Mouse (Mus musculus) embryonic facial prominence, embryonic 12.5 days (tissue): ENCODE data around the gene Krt87. TPM values are rescaled to one million over a fixed set of nuclear protein-coding genes. Genes with fewer than 3 reads are reported as not detected.

Experiments used
- ATAC-seq: fragments of 200-750 bp; cut with Nextera tagmentation; 2 replicates; pipeline ENCODE4 v1.8.0; 2017; ENCODE audit not compliant: insufficient number of reproducible peaks, insufficient read depth, low FRiP score, low TSS enrichment
- H3K27ac ChIP-seq: fragments of 300-500 bp; sonication (generic); 2 replicates; pipeline ENCODE4 v1.5.1; 2016; ENCODE audit warnings: mild to moderate bottlenecking
- H3K27me3 ChIP-seq: fragments of 300-500 bp; sonication (generic); 2 replicates; pipeline ENCODE4 v1.6.1; 2016; ENCODE audit warnings: mild to moderate bottlenecking, moderate library complexity
- H3K36me3 ChIP-seq: fragments of 300-500 bp; sonication (generic); 2 replicates; pipeline ENCODE4 v1.6.1; 2016; ENCODE audit warnings: mild to moderate bottlenecking
- H3K4me1 ChIP-seq: fragments of 300-500 bp; sonication (generic); 2 replicates; pipeline ENCODE4 v1.6.1; 2016
- H3K4me2 ChIP-seq: fragments of 300-500 bp; sonication (generic); replicated peaks from 2 replicates; pipeline ENCODE4 v1.6.1; 2016; ENCODE audit warnings: mild to moderate bottlenecking, moderate library complexity
- H3K4me3 ChIP-seq: fragments of 300-500 bp; sonication (generic); 2 replicates; pipeline ENCODE4 v1.5.1; 2016; ENCODE audit warnings: mild to moderate bottlenecking
- H3K9ac ChIP-seq: fragments of 300-500 bp; sonication (generic); 2 replicates; pipeline ENCODE4 v1.6.1; 2016; ENCODE audit warnings: mild to moderate bottlenecking, moderate library complexity
- H3K9me3 ChIP-seq: fragments of 300-500 bp; sonication (generic); 2 replicates; pipeline ENCODE4 v1.6.1; 2016; ENCODE audit warnings: mild to moderate bottlenecking, moderate library complexity
- WGBS: fragments of 180-500 bp; shearing (Covaris S2); methylation state at CpG from one replicate; pipeline ENCODE4 v1.1.7; 2016; 5-methylcytosine and 5-hydroxymethylcytosine counted together
- polyA plus RNA-seq: library from polyadenylated mRNA; unstranded; fragments of >200 nt; fragmentation: Nextera tagmentation; extraction: Ambion mirVana; gene quantifications from 2 replicates; pipeline ENCODE4 v1.2.1, GENCODE M21; 2016

Krt87 gene
- polyA plus RNA-seq, 1 experiment from 2014 or later: 0.54 TPM

DNA sequence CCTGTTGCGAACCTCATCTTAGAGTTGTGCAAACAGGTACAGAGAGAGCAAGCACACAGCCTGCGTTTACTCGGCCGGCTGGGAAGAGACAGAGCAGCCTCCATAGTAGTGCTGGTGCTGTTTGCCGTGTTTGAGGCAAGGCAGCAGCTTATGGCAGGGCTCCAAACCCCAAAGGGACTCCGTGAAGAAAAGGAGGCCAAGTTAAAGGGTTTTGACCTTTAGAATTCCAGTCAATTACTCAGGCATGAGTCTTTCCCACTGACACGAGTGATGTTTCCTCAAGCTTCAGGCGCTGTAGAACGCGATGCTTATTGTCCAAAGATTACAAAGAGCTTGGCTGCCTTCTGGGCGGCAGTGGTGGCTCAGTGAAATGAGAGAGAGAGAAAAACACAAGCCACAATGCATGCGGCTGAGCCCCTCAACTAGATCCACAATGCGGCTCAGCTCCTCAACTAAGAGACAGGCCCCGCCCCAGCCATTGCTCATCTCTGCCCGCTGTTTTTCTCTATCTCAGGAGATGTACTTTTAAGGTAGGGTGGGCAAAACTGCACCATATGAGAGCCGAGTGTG is 19.8 kb upstream of the Krt87 start:
- Histone ChIP-seq H3K27me3 (no peaks in the 10 kb centered on the region), H3K4me2 (no peak overlapping the region), H3K4me3 (no peak overlapping the region), H3K36me3 (no peaks in the 10 kb centered on the region), H3K27ac (no peak overlapping the region), H3K4me1 (no peaks in the 10 kb centered on the region), H3K9me3 (no peaks in the 10 kb centered on the region), H3K9ac (no peak overlapping the region)
- WGBS: 57% methylated on average over 16 of the region's 16 CpGs
- no peak for ATAC-seq

DNA sequence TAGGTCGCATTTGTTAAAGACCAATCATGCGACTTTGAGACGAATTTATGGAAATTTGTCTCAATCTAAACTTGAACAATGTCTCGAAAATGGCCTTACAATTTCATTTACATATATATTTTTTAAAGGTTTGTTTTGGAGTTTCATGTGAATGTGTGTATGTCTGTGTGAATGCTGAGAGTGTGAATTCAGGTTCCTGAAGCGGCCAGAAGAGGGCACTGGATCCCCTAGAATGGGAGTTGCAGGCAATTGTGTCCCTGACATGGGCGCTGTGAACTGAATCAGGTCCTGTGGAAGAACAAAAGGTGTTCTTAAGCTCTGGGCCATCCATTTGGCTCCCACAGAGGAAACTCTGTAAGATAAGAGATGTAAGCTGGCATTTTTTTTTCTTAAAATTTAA is 17.3 kb upstream of the Krt87 start:
- no peak overlapping the region for H3K27ac ChIP-seq
- 85% methylated on average over 6 of the region's 6 CpGs for WGBS
- no peak overlapping the region for H3K4me2 ChIP-seq
- ATAC-seq: no peak
- no peak overlapping the region for H3K4me3 ChIP-seq
- H3K36me3 ChIP-seq: no peaks in the 10 kb centered on the region
- no peak overlapping the region for H3K9ac ChIP-seq
- no peaks in the 10 kb centered on the region for H3K9me3 ChIP-seq
- no peaks in the 10 kb centered on the region for H3K27me3 ChIP-seq
- no peaks in the 10 kb centered on the region for H3K4me1 ChIP-seq

DNA sequence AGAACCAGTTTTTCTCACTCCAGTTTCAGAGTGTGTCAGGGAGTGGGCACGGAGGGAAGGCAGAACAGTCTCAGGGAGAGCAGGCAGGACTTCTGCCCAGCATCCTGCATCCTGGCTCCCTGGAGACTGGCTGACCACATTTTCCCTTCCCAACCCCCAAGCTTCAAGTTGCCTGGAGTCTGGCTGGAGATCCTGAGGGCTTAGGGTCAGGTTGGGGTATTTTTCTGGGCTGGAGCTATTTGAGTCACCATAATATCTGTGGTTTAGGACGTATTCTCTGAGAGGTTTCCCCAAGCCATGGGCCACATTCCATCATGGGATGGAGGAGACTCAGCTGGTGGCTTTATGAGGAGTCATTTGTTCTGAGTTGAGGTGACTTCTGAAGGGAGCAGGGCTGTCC is 16.7 kb upstream of the Krt87 start:
- no peaks in the 10 kb centered on the region for H3K9me3 ChIP-seq
- H3K27me3 ChIP-seq: no peaks in the 10 kb centered on the region
- H3K4me1 ChIP-seq: no peaks in the 10 kb centered on the region
- no peaks in the 10 kb centered on the region for H3K36me3 ChIP-seq
- no peak overlapping the region for H3K4me3 ChIP-seq
- no peak overlapping the region for H3K4me2 ChIP-seq
- 75% methylated on average over 2 of the region's 2 CpGs for WGBS
- ATAC-seq: no peak
- no peak overlapping the region for H3K27ac ChIP-seq
- H3K9ac ChIP-seq: no peak overlapping the region

DNA sequence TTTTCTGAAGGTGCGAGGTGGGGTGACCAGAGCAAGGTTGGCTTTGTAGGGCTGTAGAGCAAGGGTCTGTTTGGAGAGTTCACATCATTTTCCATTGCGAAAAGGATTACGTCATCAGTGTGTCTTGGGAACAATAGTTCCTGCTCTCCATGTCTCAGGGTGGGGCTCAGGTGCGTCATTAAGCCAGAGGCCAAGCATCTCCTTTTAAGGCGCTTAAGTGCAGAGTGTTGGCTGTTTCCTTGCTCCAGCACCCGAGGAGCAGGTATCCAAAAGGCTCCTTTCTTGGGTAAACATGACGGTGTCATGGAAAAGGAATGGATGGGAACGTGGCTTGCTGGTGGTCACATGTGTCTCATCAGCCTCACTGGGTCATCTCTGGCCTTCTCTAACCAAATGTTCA is 16.2 kb upstream of the Krt87 start:
- Histone ChIP-seq H3K36me3 (no peaks in the 10 kb centered on the region), H3K9me3 (no peaks in the 10 kb centered on the region), H3K4me3 (no peak overlapping the region), H3K9ac (no peak overlapping the region), H3K27me3 (no peaks in the 10 kb centered on the region), H3K4me2 (no peak overlapping the region), H3K27ac (no peak overlapping the region), H3K4me1 (no peaks in the 10 kb centered on the region)
- WGBS: 83% methylated on average over 8 of the region's 8 CpGs
- ATAC-seq: no peak

DNA sequence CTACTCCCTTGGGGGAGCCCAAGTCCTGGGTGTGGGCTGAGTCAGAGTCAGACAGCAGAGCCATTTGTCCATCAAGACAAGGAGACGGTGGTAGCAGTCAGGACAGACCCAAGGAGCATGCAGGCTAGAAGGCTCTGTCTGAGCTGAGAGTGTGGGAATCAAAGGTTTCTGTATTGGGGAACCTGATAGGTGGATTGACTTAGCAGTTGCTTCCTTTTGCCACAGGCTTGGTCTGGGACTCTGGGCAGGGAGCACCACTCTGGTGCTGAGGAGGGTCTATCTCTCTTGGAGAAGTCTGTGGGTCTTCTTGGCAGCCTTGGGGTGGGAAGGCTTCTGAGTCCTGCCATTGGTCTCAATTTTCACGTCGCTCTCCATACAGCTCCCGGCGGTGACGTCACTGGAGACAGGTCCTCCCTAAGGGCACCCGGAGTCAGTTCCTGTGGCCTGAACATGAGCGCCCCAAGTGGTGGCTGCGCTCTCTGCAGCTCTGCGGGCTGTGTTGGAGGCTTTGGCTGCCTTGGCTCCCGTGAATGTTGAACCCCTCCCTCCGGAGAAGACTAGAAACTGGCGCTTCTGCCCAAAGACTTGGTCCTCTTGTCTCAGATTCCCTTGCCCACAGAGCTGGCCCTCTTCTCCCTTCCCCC is 14.6 kb upstream of the Krt87 start:
- Histone ChIP-seq H3K9ac (no peak overlapping the region), H3K9me3 (no peaks in the 10 kb centered on the region), H3K4me1 (no peaks in the 10 kb centered on the region), H3K27me3 (no peaks in the 10 kb centered on the region), H3K36me3 (no peaks in the 10 kb centered on the region), H3K27ac (no peak overlapping the region), H3K4me3 (no peak overlapping the region), H3K4me2 (no peak overlapping the region)
- 7% methylated on average over 13 of the region's 13 CpGs for WGBS
- no peak for ATAC-seq

DNA sequence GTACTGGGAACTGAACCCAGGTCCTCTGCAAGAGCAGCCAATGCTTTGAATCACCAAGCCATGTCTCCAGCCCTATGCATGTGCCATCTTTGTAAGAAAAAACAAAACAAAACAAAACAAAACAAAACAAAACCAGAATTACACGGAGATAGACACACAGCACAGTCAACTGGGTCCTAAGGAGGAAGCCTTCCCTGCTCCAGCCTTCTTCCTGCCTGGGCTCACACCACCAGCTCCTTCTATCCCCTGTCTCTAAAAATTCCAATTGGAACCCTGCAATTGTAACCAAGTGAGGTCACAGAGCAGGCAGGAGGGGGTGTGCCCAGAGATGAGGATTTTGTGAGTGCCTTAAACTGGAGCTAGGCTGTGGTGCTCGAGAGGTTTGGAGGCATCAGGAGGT is 8.8 kb upstream of the Krt87 start, which contains the start of gene Krt88:
Krt88 (plus strand) TSS at position 301 of the 400 bp plus-strand sequence.
- no peaks in the 10 kb centered on the region for H3K36me3 ChIP-seq
- no peak within 1 kb of the TSS for H3K4me3 ChIP-seq
- H3K4me2 ChIP-seq: no peak within 1 kb of the TSS
- H3K9ac ChIP-seq: no peak within 1 kb of the TSS
- H3K27me3 ChIP-seq: no peaks in the 10 kb centered on the region; the same call in 1 of the 2 replicates
- no peak within 1 kb of the TSS for H3K27ac ChIP-seq
- ATAC-seq: no peak
- 61% methylated on average over 2 of the region's 2 CpGs for WGBS
- no peaks in the 10 kb centered on the region for H3K4me1 ChIP-seq
- H3K9me3 ChIP-seq: no peaks in the 10 kb centered on the region

DNA sequence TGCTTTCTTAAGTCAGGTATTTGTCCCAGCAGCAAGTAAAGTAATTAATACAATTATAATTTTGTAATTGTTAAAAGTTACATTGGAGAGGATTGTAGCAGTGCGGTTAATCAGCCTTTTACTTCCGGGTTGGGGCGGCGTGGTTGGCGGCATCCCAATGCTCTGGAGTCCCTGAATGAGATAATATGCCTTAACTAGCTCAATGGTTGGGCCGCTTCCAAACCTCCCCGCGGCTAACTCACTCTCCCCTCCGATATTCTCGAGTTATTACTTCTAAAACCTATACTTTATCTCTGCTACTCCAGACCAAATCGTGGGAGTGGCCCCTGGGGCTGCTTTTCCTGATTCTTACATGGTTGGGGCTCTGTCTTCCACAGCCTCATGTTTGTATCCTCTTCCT is 8.0 kb upstream of the Krt87 start:
- Histone ChIP-seq H3K4me2 (no peak overlapping the region), H3K4me3 (no peak overlapping the region), H3K4me1 (no peaks in the 10 kb centered on the region), H3K9ac (no peak overlapping the region), H3K27me3 (no peaks in the 10 kb centered on the region; the same call in 1 of the 2 replicates), H3K27ac (no peak overlapping the region), H3K9me3 (no peaks in the 10 kb centered on the region), H3K36me3 (no peaks in the 10 kb centered on the region)
- WGBS: 75% methylated on average over 11 of the region's 11 CpGs
- ATAC-seq: no peak

DNA sequence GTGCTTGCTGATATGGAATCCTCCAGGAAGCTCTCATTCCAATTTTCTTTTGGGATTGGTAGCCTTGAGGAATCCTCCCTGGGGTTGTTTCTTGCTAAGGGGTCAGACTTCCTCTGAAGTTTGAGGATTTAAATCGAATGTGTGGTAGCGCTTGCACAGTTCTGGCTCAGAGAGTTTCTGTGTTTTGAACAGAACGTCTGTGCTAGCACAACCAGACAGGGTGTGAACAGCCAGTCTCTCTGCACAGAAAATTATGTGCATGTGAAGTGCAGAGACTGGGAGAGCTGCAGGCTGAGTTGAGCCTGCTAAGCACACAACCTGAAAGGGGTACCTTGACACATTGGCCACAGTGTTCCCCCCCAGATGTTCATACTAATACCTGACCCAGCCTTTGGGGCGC is 2.2 kb upstream of the Krt87 start:
- no peaks in the 10 kb centered on the region for H3K36me3 ChIP-seq
- H3K4me2 ChIP-seq: no peak overlapping the region
- no peak overlapping the region for H3K9ac ChIP-seq
- H3K27me3 ChIP-seq: peaks cover 46% of the 10 kb centered on the region
- H3K4me1 ChIP-seq: peaks cover 6% of the 10 kb centered on the region
- ATAC-seq: no peak
- H3K4me3 ChIP-seq: no peak overlapping the region
- H3K27ac ChIP-seq: no peak overlapping the region
- H3K9me3 ChIP-seq: no peaks in the 10 kb centered on the region
- WGBS: 66% methylated on average over 4 of the region's 4 CpGs

DNA sequence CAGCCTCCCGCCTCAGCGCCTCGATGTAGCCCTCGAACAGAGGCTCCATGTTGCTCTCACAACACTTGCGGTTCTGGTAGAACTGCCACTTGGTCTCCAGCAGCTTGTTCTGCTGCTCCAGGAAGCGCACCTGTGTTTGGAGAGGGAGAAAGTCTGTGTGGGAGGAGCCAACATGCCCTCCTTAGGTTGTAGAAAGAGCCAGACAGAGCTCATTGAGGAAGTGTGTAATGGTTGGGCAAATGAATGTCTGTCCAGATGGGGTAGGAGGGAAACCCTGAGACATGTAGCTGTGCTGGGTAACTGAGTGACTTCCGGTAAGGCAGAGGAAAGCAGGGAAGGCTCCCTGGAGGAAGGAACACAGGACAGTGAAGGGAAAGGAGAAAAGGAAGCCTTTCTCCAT is 2.0 kb downstream of the Krt87 start:
- WGBS: 87% methylated on average over 7 of the region's 7 CpGs

DNA sequence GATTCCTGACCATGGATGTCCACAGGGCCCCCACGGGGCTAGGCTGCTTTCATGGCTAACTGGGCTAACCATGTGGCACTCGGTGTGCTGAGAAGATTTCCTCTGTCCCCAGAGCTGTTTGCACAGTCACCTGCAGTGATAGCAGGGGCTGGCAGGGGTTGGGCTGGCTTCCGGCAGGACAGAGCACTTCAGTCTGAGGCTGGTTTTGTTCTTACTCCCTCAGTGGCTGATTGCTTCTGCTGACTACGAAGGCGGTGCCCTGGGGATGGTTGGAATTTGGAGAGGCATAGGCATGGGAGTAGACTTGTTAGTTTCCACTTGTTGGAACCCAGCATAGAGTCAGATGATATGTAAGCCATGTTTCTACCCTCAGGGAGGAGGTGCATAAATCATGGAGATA is 13.7 kb downstream of the Krt87 start:
- Histone ChIP-seq H3K27ac (no peak overlapping the region), H3K9ac (no peak overlapping the region), H3K9me3 (no peaks in the 10 kb centered on the region), H3K4me2 (no peak overlapping the region), H3K4me1 (no peaks in the 10 kb centered on the region), H3K4me3 (no peak overlapping the region), H3K27me3 (no peaks in the 10 kb centered on the region), H3K36me3 (no peaks in the 10 kb centered on the region)
- 12% methylated on average over 5 of the region's 5 CpGs for WGBS
- no peak for ATAC-seq

More for the DNA sequence above, 2.0 kb downstream of the Krt87 start:
- peaks cover 6% of the 10 kb centered on the region for H3K4me1 ChIP-seq
- no peak overlapping the region for H3K9ac ChIP-seq
- no peaks in the 10 kb centered on the region for H3K9me3 ChIP-seq
- H3K27ac ChIP-seq: no peak overlapping the region
- no peak overlapping the region for H3K4me2 ChIP-seq
- H3K27me3 ChIP-seq: peaks cover 46% of the 10 kb centered on the region
- ATAC-seq: no peak
- no peaks in the 10 kb centered on the region for H3K36me3 ChIP-seq
- no peak overlapping the region for H3K4me3 ChIP-seq

DNA sequence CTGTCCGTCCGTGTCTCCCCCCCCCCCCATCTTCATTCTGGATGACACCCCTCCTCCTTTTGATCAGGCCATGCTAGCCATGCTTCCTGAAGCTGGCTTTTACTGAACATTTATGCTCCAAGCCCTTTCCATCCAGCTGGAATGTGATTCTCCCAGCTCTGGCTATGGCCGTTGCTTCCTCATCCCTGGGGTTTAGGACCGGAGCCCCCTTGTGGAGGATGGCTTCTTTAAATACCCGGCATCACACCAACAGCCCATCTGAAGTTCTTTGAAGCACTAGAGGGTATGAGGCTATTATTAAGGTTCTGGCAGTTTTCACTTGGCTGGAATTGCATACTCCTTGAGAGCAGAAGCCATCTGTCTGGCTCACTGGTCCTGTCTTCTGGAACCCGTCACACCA is 17.7 kb downstream of the Krt87 start:
- WGBS: 59% methylated on average over 6 of the region's 6 CpGs
- Histone ChIP-seq H3K36me3 (no peaks in the 10 kb centered on the region), H3K9ac (no peak overlapping the region), H3K4me3 (no peak overlapping the region), H3K27me3 (no peaks in the 10 kb centered on the region), H3K4me2 (no peak overlapping the region), H3K9me3 (no peaks in the 10 kb centered on the region), H3K4me1 (no peaks in the 10 kb centered on the region), H3K27ac (no peak overlapping the region)
- ATAC-seq: no peak

DNA sequence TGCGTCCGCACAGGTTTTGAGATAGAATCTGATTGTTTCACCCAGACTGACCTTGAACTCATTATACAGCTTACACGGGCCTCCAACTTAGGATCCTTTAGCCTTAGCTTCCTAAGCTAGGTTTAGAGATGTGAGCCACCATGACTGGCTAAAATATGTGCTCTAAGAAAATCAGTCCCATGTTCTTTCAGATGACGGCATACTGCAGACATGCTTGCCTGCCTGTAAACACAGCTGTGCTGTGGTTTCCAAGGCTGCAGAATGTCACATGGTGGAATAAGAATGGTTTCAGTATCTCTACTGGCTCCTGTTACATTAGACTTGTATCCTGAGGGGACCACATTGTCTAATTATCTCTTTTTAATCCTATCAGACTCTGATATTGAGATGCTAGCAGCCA is 19.7 kb downstream of the Krt87 start:
- no peak for ATAC-seq
- H3K27ac ChIP-seq: no peak overlapping the region
- H3K36me3 ChIP-seq: no peaks in the 10 kb centered on the region
- no peaks in the 10 kb centered on the region for H3K9me3 ChIP-seq
- no peaks in the 10 kb centered on the region; the same call in 1 of the 2 replicates for H3K27me3 ChIP-seq
- H3K4me2 ChIP-seq: no peak overlapping the region
- H3K9ac ChIP-seq: no peak overlapping the region
- no peaks in the 10 kb centered on the region for H3K4me1 ChIP-seq
- WGBS: 81% methylated on average over 4 of the region's 4 CpGs
- H3K4me3 ChIP-seq: no peak overlapping the region
